Comparison of ENCODE assay signal across 11 mouse cellular contexts in the genomic region with DNA sequence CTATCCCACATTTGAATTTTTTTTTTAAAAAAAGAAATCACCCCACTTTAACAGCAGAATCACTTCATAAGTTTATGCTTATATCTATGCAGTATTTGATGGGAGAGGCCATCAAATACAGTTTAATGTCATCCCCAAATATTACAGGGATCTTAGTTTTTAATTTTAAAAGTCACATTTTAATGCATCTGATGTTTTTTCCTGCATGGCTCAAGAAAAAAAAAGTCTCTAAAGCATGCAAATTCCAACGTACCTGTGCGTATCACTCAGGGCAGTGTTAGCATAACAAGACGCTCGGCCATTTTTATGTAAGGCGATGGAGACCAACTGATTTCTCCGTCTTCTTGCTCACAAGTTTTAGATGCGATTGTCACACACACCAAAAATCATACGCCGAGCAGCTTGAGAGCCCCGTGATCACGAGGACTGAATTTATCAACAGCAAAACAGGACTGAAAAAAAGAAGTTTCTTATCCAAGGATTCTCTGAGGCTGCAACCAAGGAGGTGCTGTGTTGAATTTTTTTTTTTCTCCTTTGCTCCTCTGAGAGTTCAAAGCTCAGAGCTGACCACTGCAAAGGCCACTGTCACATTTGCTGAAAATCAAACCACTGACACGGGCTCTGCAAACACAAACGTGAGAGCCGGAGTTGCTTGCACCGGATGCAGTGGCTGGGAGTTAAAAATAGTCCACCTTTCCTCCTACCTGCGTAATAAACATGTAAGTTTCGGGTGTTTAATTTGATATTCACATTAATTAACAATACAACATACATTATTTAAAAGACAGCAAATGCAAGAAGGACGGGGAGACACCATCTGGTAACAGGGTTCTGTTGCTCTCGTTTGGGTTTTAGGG. TPM values are rescaled to one million over a fixed set of nuclear protein-coding genes. Genes with fewer than 3 reads are reported as not detected.
A peak's percentile ranks its signal among the peaks of the same experiment; 100 is the strongest.
DNase-seq lines count a peak whose midpoint lies in the region; ATAC-seq and TF ChIP-seq lines count a peak whose summit lies in the region.
"Had no signal": no experiment of that assay in that cellular context is flagged by ENCODE, and none has a peak within 500 bp of the region (broad histone marks: within the 10 kb centered on the region; RNA-seq: fewer than 3 reads in every experiment).

No protein-coding gene starts in this region.

- TF ChIP-seq CTCF in lung, embryonic 14.5 days (IDR thresholded peaks at IDR 0.05; ENCODE audit: low read depth) = no peak

- ATAC-seq in lung, embryonic 14.5 days (ENCODE audit: insufficient read depth) = no peak
- ATAC-seq in hindbrain, embryonic 14.5 days (ENCODE audit: low FRiP score) = no peak
- no peak for ATAC-seq in neural tube, embryonic 15.5 days (ENCODE audit: low FRiP score)

- H3K4me1 ChIP-seq in lung, embryonic 14.5 days (ENCODE audit: insufficient read depth) = peaks cover 38% of the 10 kb centered on the region
- peaks cover 45% of the 10 kb centered on the region for H3K4me1 ChIP-seq in hindbrain, embryonic 14.5 days (replicated peaks; ENCODE audit: control insufficient read depth, insufficient read depth, low read length)
- peaks cover 38% of the 10 kb centered on the region for H3K4me1 ChIP-seq in neural tube, embryonic 15.5 days

- H3K9ac ChIP-seq in lung, embryonic 14.5 days = peak overlapping the region; percentile 26; the same call in 1 of the 2 replicates
- H3K9ac ChIP-seq in hindbrain, embryonic 14.5 days = peak overlapping the region; percentile 88
- H3K9ac ChIP-seq in neural tube, embryonic 15.5 days (replicated peaks) = peak overlapping the region; percentile 64

- H3K36me3 ChIP-seq in lung, embryonic 14.5 days (ENCODE audit: insufficient read depth) = no peaks in the 10 kb centered on the region
- H3K36me3 ChIP-seq in hindbrain, embryonic 14.5 days (replicated peaks; ENCODE audit: control insufficient read depth, insufficient read depth) = no peaks in the 10 kb centered on the region
- no peaks in the 10 kb centered on the region for H3K36me3 ChIP-seq in neural tube, embryonic 15.5 days

- H3K4me3 ChIP-seq in lung, embryonic 14.5 days (ENCODE audit: low read depth, low read length) = no peak overlapping the region
- peak overlapping the region; percentile 36 for H3K4me3 ChIP-seq in hindbrain, embryonic 14.5 days (replicated peaks; ENCODE audit: low read length)
- H3K4me3 ChIP-seq in neural tube, embryonic 15.5 days (replicated peaks) = peak overlapping the region; percentile 48

- no peak overlapping the region for H3K27ac ChIP-seq in lung, embryonic 14.5 days (ENCODE audit: low read depth)
- peak overlapping the region; percentile 98 for H3K27ac ChIP-seq in hindbrain, embryonic 14.5 days
- peak overlapping the region; percentile 97 for H3K27ac ChIP-seq in neural tube, embryonic 15.5 days (replicated peaks)

- H3K9me3 ChIP-seq in lung, embryonic 14.5 days (ENCODE audit: low read depth, low read length) = no peaks in the 10 kb centered on the region
- H3K9me3 ChIP-seq in hindbrain, embryonic 14.5 days (ENCODE audit: control insufficient read depth, low read length) = no peaks in the 10 kb centered on the region
- no peaks in the 10 kb centered on the region for H3K9me3 ChIP-seq in neural tube, embryonic 15.5 days (replicated peaks)

- 72% methylated on average over 19 of the region's 19 CpGs for WGBS in lung, embryonic 14.5 days
- 58% methylated on average over 19 of the region's 19 CpGs for WGBS in hindbrain, embryonic 14.5 days
- 48% methylated on average over 19 of the region's 19 CpGs for WGBS in neural tube, embryonic 15.5 days

- peak overlapping the region; percentile 52 for H3K4me2 ChIP-seq in lung, embryonic 14.5 days
- peak overlapping the region; percentile 50 for H3K4me2 ChIP-seq in hindbrain, embryonic 14.5 days (replicated peaks)
- H3K4me2 ChIP-seq in neural tube, embryonic 15.5 days = peak overlapping the region; percentile 60

- no peaks in the 10 kb centered on the region for H3K27me3 ChIP-seq in lung, embryonic 14.5 days (ENCODE audit: insufficient read depth, low read length)
- H3K27me3 ChIP-seq in hindbrain, embryonic 14.5 days (ENCODE audit: control insufficient read depth, insufficient read depth, low read length) = no peaks in the 10 kb centered on the region
- no peaks in the 10 kb centered on the region for H3K27me3 ChIP-seq in neural tube, embryonic 15.5 days (replicated peaks)

- peak; percentile 9 for DNase-seq in cerebellum, adult 11 months
- DNase-seq in cerebellum, postnatal 25 days = no peak
- DNase-seq in lung, embryonic 14.5 days = no peak
- DNase-seq in lung, postnatal 14 days = no peak
- DNase-seq in hindbrain, embryonic 14.5 days (ENCODE audit: low spot score) = peak; percentile 39
- DNase-seq in embryo, embryonic 10.5 days (ENCODE audit: low spot score) = no peak
- no peak for DNase-seq in urinary bladder, adult 2 months (ENCODE audit: low spot score)
- DNase-seq: gastrocnemius, postnatal 10 days; kidney, adult 8-10 months; thymus, postnatal 14 days had no signal

RNA-seq across cellular contexts. Expression of gene Zbtb38, which starts 21.4 kb away (rescaled TPM):
- 24.5 and 24.6 TPM in 2 replicates for polyA plus RNA-seq in lung, embryonic 14.5 days (2014; fragmentation: Nextera tagmentation; extraction: Ambion mirVana)
- polyA plus RNA-seq in hindbrain, embryonic 14.5 days (2014; fragmentation: Nextera tagmentation; extraction: Ambion mirVana) = 46.9 and 52.2 TPM in 2 replicates
- 48.0 and 52.3 TPM in 2 replicates for polyA plus RNA-seq in neural tube, embryonic 15.5 days (2015; fragmentation: Nextera tagmentation; extraction: Ambion mirVana)
- 8.1 and 14.3 TPM in 2 replicates for polyA plus RNA-seq in urinary bladder, adult 2 months (2012; rRNA removed)

Comparison
In these comparisons a context has a peak if more than half of its experiments do, and no peak if none do; other contexts are left out.
1. DNase-seq: peak in cerebellum, adult 11 months (single experiment) and hindbrain, embryonic 14.5 days (single experiment); none in cerebellum, postnatal 25 days (0 of 2), lung, embryonic 14.5 days (single experiment), lung, postnatal 14 days (single experiment), embryo, embryonic 10.5 days (single experiment) and urinary bladder, adult 2 months (single experiment).
2. H3K9ac ChIP-seq: peak in every context shown above with its lines; median percentile 88 in hindbrain, embryonic 14.5 days; 64 in neural tube, embryonic 15.5 days; 26 in lung, embryonic 14.5 days.
3. Peak in every context shown above with its lines, with median percentiles within 50 percentile points of each other: H3K4me2 ChIP-seq.